In genomic region chr11:95770720-95771364, GRCm38 (mm10) we compare ENCODE assay signal across 10 mouse cellular contexts. TPM values are rescaled to one million over a fixed set of nuclear protein-coding genes. Genes with fewer than 3 reads are reported as not detected.
DNase-seq lines count a peak whose midpoint lies in the region; ATAC-seq and TF ChIP-seq lines count a peak whose summit lies in the region.
"Had no signal": no experiment of that assay in that cellular context is flagged by ENCODE, and none has a peak within 500 bp of the region (broad histone marks: within the 10 kb centered on the region; RNA-seq: fewer than 3 reads in every experiment).

No protein-coding gene starts in this region.

- H3K4me3 ChIP-seq in hindbrain, postnatal 0 days (ENCODE audit: low read length): no peak overlapping the region
- no peak overlapping the region for H3K4me3 ChIP-seq in hindbrain, embryonic 12.5 days
- H3K4me3 ChIP-seq in ES-E14 (ENCODE audit: insufficient read depth in 1 of 2, low read depth in 1 of 2, low read length in 2 of 2, poor library complexity in 1 of 2, severe bottlenecking in 1 of 2): no peak overlapping the region
- no peak overlapping the region for H3K4me3 ChIP-seq in embryonic facial prominence, embryonic 11.5 days (ENCODE audit: low read depth, low read length)
- H3K4me3 ChIP-seq: hindbrain, embryonic 15.5 days; myocyte had no signal

- no peaks in the 10 kb centered on the region for H3K9me3 ChIP-seq in hindbrain, postnatal 0 days (ENCODE audit: low read length)
- no peaks in the 10 kb centered on the region for H3K9me3 ChIP-seq in hindbrain, embryonic 12.5 days (replicated peaks)
- no peaks in the 10 kb centered on the region for H3K9me3 ChIP-seq in ES-E14 (ENCODE audit: control insufficient read depth, insufficient read depth, low read depth, low read length)
- no peaks in the 10 kb centered on the region for H3K9me3 ChIP-seq in embryonic facial prominence, embryonic 11.5 days (replicated peaks; ENCODE audit: control insufficient read depth, low read length)
- H3K9me3 ChIP-seq: hindbrain, embryonic 15.5 days had no signal

- no peak overlapping the region for H3K9ac ChIP-seq in hindbrain, postnatal 0 days (replicated peaks; ENCODE audit: low read length)
- H3K9ac ChIP-seq in hindbrain, embryonic 12.5 days: no peak overlapping the region
- no peak overlapping the region for H3K9ac ChIP-seq in ES-E14 (ENCODE audit: insufficient read depth, low read depth, low read length, poor library complexity, severe bottlenecking)
- H3K9ac ChIP-seq in embryonic facial prominence, embryonic 11.5 days (replicated peaks; ENCODE audit: low read length): peak overlapping the region; percentile 19; the same call in 1 of the 2 replicates
- H3K9ac ChIP-seq: hindbrain, embryonic 15.5 days had no signal

- DNase-seq in hindbrain, postnatal 0 days (ENCODE audit: low spot score): peak; percentile 52
- peak; percentile 41 for DNase-seq in ES-E14 (ENCODE audit: low read depth, low spot score)
- peak; percentile 50 for DNase-seq in embryonic facial prominence, embryonic 11.5 days (ENCODE audit: low spot score)
- DNase-seq in lung, postnatal 10 days: peak; percentile 70
- no peak for DNase-seq in adrenal gland, adult 2 months
- DNase-seq in urinary bladder, postnatal 25 days (ENCODE audit: low spot score): no peak

- ATAC-seq in hindbrain, postnatal 0 days: no peak
- ATAC-seq in hindbrain, embryonic 12.5 days (ENCODE audit: low FRiP score): no peak
- ATAC-seq in embryonic facial prominence, embryonic 11.5 days (replicated peaks; ENCODE audit: insufficient number of reproducible peaks, low FRiP score, low TSS enrichment, low read depth): no peak
- ATAC-seq in granulocyte monocyte progenitor cell, adult 5-6 weeks (replicated peaks; ENCODE audit: poor library complexity, severe bottlenecking): no peak

- TF ChIP-seq CTCF in hindbrain, postnatal 0 days (IDR thresholded peaks at IDR 0.05; ENCODE audit: low read depth): peak; percentile 60

- H3K27ac ChIP-seq in hindbrain, postnatal 0 days: no peak overlapping the region
- H3K27ac ChIP-seq in hindbrain, embryonic 12.5 days: no peak overlapping the region
- no peak overlapping the region for H3K27ac ChIP-seq in ES-E14 (ENCODE audit: insufficient read depth, low read depth, low read length, poor library complexity, severe bottlenecking)
- H3K27ac ChIP-seq in embryonic facial prominence, embryonic 11.5 days (replicated peaks; ENCODE audit: low read depth, low read length): no peak overlapping the region
- H3K27ac ChIP-seq: hindbrain, embryonic 15.5 days had no signal

- H3K4me2 ChIP-seq in hindbrain, postnatal 0 days (ENCODE audit: low read depth, low read length): no peak overlapping the region
- H3K4me2 ChIP-seq in hindbrain, embryonic 12.5 days (replicated peaks): no peak overlapping the region
- H3K4me2 ChIP-seq in embryonic facial prominence, embryonic 11.5 days (ENCODE audit: low read depth, low read length): no peak overlapping the region
- H3K4me2 ChIP-seq: hindbrain, embryonic 15.5 days had no signal

- 62% methylated on average over 9 of the region's 9 CpGs for WGBS in hindbrain, postnatal 0 days
- 60% methylated on average over 9 of the region's 9 CpGs for WGBS in hindbrain, embryonic 12.5 days
- 54% methylated on average over 9 of the region's 9 CpGs for WGBS in embryonic facial prominence, embryonic 11.5 days

- H3K36me3 ChIP-seq in hindbrain, postnatal 0 days (ENCODE audit: insufficient read depth, low read length): peaks cover 6% of the 10 kb centered on the region; the same call in 1 of the 2 replicates
- peaks cover 5% of the 10 kb centered on the region; the same call in 1 of the 2 replicates for H3K36me3 ChIP-seq in hindbrain, embryonic 12.5 days
- H3K36me3 ChIP-seq in ES-E14 (ENCODE audit: control insufficient read depth, insufficient read depth, low read length, poor library complexity, severe bottlenecking): peaks cover 7% of the 10 kb centered on the region; the same call in 1 of the 2 replicates
- no peaks in the 10 kb centered on the region for H3K36me3 ChIP-seq in embryonic facial prominence, embryonic 11.5 days (replicated peaks; ENCODE audit: control insufficient read depth, insufficient read depth, low read depth, low read length)

- no peaks in the 10 kb centered on the region for H3K27me3 ChIP-seq in hindbrain, postnatal 0 days (ENCODE audit: insufficient read depth, low read length)
- no peaks in the 10 kb centered on the region for H3K27me3 ChIP-seq in hindbrain, embryonic 12.5 days
- no peaks in the 10 kb centered on the region for H3K27me3 ChIP-seq in embryonic facial prominence, embryonic 11.5 days (ENCODE audit: control insufficient read depth, insufficient read depth, low read length)
- H3K27me3 ChIP-seq: hindbrain, embryonic 15.5 days had no signal

- no peaks in the 10 kb centered on the region for H3K4me1 ChIP-seq in hindbrain, postnatal 0 days (ENCODE audit: insufficient read depth, low read length)
- H3K4me1 ChIP-seq in hindbrain, embryonic 12.5 days: no peaks in the 10 kb centered on the region
- H3K4me1 ChIP-seq in ES-E14 (ENCODE audit: control insufficient read depth in 2 of 2, insufficient read depth in 2 of 2, low read length in 2 of 2, poor library complexity in 1 of 2): peaks cover 6 to 16% of the 10 kb centered on the region in 2 experiments
- H3K4me1 ChIP-seq in embryonic facial prominence, embryonic 11.5 days (ENCODE audit: control insufficient read depth, insufficient read depth, low read length): no peaks in the 10 kb centered on the region; the same call in 1 of the 2 replicates
- H3K4me1 ChIP-seq: hindbrain, embryonic 15.5 days had no signal

- in situ Hi-C loops in ES-E14 (cut with MboI; ENCODE audit: low sequenced_read_pairs in 2 of 2, unreplicated experiment in 2 of 2): no loop called here

TF ChIP-seq in ES-E14, 5 proteins besides CTCF, POLR2A, EP300 and RAD21:
- TF ChIP-seq ZC3H11A (IDR thresholded peaks at IDR 0.05; ENCODE audit: borderline replicate concordance, low read depth, low read length) (no peak), CHD2 (IDR thresholded peaks at IDR 0.05; ENCODE audit: low read depth, low read length) (no peak), HCFC1 (IDR thresholded peaks at IDR 0.05; ENCODE audit: borderline replicate concordance, insufficient read depth, low read length) (no peak), MAFK (IDR thresholded peaks at IDR 0.05; ENCODE audit: insufficient read depth, low read depth, low read length) (no peak), ZNF384 (IDR thresholded peaks at IDR 0.05; ENCODE audit: low read depth, low read length) (no peak)

RNA-seq across cellular contexts. Expression of gene B130006D01Rik, which starts 47.5 kb away (rescaled TPM):
- total RNA-seq in hindbrain, postnatal 0 days (2014; rRNA removed): 1.8 and 2.0 TPM in 2 replicates
- polyA plus RNA-seq in hindbrain, postnatal 0 days (2015; fragmentation: Nextera tagmentation; extraction: Ambion mirVana): 0.77 and 0.88 TPM in 2 replicates
- polyA plus RNA-seq in hindbrain, embryonic 12.5 days (2016; fragmentation: Nextera tagmentation; extraction: Ambion mirVana): 1.4 and 1.8 TPM in 2 replicates
- 1.5 and 3.0 TPM in 2 replicates for total RNA-seq in ES-E14 (2012; rRNA removed)
- 0.67 and 1.3 TPM in 2 replicates for polyA plus RNA-seq in embryonic facial prominence, embryonic 11.5 days (2014; fragmentation: Nextera tagmentation; extraction: Ambion mirVana)
- total RNA-seq in granulocyte monocyte progenitor cell, adult 5-6 weeks (2014; fragmentation: Nextera tagmentation): 4.4 and 5.7 TPM in 2 replicates
- 1.0 and 1.2 TPM in 2 replicates for total RNA-seq in granulocyte monocyte progenitor cell, adult 5-6 weeks (2017)
- under 1 TPM; 0.58 to 0.76 TPM for total RNA-seq in adrenal gland, adult 2 months (2021)
- 0.07 TPM in 1 of 2 replicates, not detected in the other for polyA plus RNA-seq in adrenal gland, adult 2 months (2012; rRNA removed)

RNA-seq across cellular contexts. Expression of gene Phospho1, which starts 53.5 kb away (rescaled TPM):
- total RNA-seq in hindbrain, postnatal 0 days (2014; rRNA removed): 5.2 and 6.3 TPM in 2 replicates
- polyA plus RNA-seq in hindbrain, postnatal 0 days (2015; fragmentation: Nextera tagmentation; extraction: Ambion mirVana): 0.59 TPM in 1 of 2 replicates, not detected in the other
- polyA plus RNA-seq in hindbrain, embryonic 12.5 days (2016; fragmentation: Nextera tagmentation; extraction: Ambion mirVana): 0.43 TPM in 1 of 2 replicates, not detected in the other
- total RNA-seq in ES-E14 (2012; rRNA removed): 1.8 and 2.6 TPM in 2 replicates
- polyA plus RNA-seq in embryonic facial prominence, embryonic 11.5 days (2014; fragmentation: Nextera tagmentation; extraction: Ambion mirVana): not detected in 2 replicates
- total RNA-seq in granulocyte monocyte progenitor cell, adult 5-6 weeks (2014; fragmentation: Nextera tagmentation): 1.5 TPM in 1 of 2 replicates, not detected in the other
- 0.41 TPM in 1 of 2 replicates, not detected in the other for total RNA-seq in granulocyte monocyte progenitor cell, adult 5-6 weeks (2017)
- 100 to 1,000 TPM; 179 to 254 TPM for total RNA-seq in adrenal gland, adult 2 months (2021)
- polyA plus RNA-seq in adrenal gland, adult 2 months (2012; rRNA removed): 431 and 453 TPM in 2 replicates

RNA-seq across cellular contexts. Expression of gene Zfp652, which starts 58.4 kb away (rescaled TPM):
- 23.0 and 28.8 TPM in 2 replicates for total RNA-seq in hindbrain, postnatal 0 days (2014; rRNA removed)
- polyA plus RNA-seq in hindbrain, postnatal 0 days (2015; fragmentation: Nextera tagmentation; extraction: Ambion mirVana): 14.7 and 15.2 TPM in 2 replicates
- 30.5 and 31.1 TPM in 2 replicates for polyA plus RNA-seq in hindbrain, embryonic 12.5 days (2016; fragmentation: Nextera tagmentation; extraction: Ambion mirVana)
- total RNA-seq in ES-E14 (2012; rRNA removed): 26.9 and 47.0 TPM in 2 replicates
- polyA plus RNA-seq in embryonic facial prominence, embryonic 11.5 days (2014; fragmentation: Nextera tagmentation; extraction: Ambion mirVana): 10.6 and 12.8 TPM in 2 replicates
- 39.1 and 39.4 TPM in 2 replicates for total RNA-seq in granulocyte monocyte progenitor cell, adult 5-6 weeks (2014; fragmentation: Nextera tagmentation)
- total RNA-seq in granulocyte monocyte progenitor cell, adult 5-6 weeks (2017): 17.7 and 18.5 TPM in 2 replicates
- 10 to 100 TPM; 39.6 to 40.7 TPM for total RNA-seq in adrenal gland, adult 2 months (2021)
- polyA plus RNA-seq in adrenal gland, adult 2 months (2012; rRNA removed): 20.7 and 24.9 TPM in 2 replicates

Comparison
In these comparisons a context has a peak if more than half of its experiments do, and no peak if none do; other contexts are left out.
1. DNase-seq: peak in hindbrain, postnatal 0 days (single experiment), ES-E14 (single experiment), embryonic facial prominence, embryonic 11.5 days (single experiment) and lung, postnatal 10 days (single experiment); none in adrenal gland, adult 2 months (single experiment) and urinary bladder, postnatal 25 days (single experiment).
2. RNA of gene Phospho1, which starts 53.5 kb away (total RNA-seq): 179 to 254 TPM in adrenal gland, adult 2 months; 5.2 to 6.3 TPM in hindbrain, postnatal 0 days, 1.8 to 2.6 TPM in ES-E14 and 0.41 to 1.5 TPM in granulocyte monocyte progenitor cell, adult 5-6 weeks; every median in the first group is over 10 times any median in the second.